Mouse (Mus musculus) frontal cortex, adult (tissue): ENCODE measurements at regions not wholly inside any gene's neighbourhood (a gene's known extent, or its start where the extent isn't known, plus 50 kb on each side); places are given as distances from the start of the nearest gene placed in this dataset.

Experiments used
- ATAC-seq: cut with Nextera tagmentation; 2 replicates; pipeline ENCODE4 v1.9.2; 2017; ENCODE audit warnings: mild to moderate bottlenecking, moderate library complexity, mixed read lengths; ENCODE audit not compliant: low TSS enrichment

DNA sequence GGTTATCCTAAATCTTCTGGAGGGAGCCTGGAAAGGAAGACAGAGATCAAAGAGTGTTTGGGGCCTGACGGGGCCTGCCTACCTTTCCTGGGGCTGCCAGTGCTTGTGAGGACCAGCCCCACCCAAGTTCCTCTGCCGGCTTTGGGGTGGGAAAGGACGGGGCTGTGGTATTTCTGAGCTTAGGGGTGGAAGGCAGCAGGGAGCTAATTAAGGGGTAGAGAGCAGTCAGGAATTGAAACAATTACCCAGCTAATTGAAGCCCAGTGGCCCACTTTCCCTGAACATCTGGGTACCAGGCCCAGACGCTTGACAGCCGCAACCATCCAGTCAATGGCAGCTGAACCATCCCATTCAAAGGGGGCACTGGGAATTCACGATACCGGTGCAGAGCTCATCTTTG lies 101.2 kb upstream of the Mycn start:
- no peak for ATAC-seq

DNA sequence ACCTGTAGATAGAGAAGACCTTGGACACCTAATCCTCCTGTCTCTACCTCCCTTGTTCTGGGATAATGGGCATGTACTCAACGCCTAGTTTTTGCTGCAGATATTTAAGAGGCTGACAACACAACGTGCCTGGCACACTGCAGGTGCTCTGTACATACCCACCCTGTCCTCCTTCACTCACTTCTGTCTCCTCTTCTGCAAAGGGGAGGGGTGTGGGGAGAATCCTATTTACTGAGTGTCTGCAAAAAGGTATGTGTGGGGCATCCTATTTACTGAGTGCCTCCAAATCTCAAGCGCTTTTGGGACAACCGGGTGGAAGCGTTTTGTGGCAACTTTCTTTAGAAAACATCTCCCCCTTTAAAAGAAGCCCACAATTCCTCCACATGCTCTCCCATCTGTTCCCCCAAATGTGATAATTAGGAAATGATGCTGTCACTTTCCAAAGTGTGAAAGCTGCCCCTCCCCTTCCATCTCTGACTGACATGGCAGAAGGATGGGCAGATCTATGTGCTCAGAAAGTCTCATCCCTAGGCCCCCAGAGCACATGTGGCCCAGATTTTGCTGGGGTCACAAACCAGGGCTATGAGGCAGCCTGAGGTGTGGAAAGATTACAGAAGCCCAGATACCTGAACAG lies 93.5 kb upstream of the Mycn start:
- no peak for ATAC-seq

DNA sequence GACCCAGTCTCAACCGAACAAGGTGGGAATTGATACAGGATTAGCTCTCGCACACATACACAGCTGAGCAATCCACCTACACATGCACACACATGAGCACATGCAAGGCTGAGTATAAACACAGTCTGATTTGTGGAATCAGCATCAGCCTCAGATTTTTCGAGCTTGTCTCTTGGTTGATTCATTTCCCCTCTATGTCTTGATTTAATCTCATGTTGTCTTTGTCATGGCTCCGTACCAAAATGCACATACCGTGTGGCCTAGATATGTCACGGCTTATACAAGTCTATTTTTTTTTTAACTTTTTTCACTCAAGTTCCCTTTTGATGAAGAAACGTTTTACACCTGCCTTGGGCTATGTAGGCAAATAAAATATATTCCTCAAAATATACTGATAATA lies 88.6 kb upstream of the Mycn start:
- no peak for ATAC-seq

DNA sequence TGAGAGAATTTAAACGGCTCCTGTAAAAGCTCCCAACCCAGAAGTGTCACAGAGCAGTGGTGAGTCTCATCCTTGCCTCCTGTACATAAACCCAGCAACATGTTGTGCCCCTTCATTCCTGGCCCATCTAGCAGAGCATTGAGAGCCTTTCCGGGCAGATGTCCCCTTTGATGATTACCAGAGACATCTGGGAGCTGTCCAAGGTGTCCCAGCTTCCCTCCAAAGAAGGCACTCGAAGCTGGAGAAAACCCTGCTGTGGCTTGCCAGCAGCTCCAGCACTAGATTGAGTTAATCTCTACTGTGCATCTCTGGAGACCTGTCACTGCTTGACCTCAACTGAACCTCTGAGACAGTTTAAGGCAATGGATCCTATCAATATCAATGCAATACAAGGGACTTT lies 86.4 kb upstream of the Mycn start:
- no peak for ATAC-seq

DNA sequence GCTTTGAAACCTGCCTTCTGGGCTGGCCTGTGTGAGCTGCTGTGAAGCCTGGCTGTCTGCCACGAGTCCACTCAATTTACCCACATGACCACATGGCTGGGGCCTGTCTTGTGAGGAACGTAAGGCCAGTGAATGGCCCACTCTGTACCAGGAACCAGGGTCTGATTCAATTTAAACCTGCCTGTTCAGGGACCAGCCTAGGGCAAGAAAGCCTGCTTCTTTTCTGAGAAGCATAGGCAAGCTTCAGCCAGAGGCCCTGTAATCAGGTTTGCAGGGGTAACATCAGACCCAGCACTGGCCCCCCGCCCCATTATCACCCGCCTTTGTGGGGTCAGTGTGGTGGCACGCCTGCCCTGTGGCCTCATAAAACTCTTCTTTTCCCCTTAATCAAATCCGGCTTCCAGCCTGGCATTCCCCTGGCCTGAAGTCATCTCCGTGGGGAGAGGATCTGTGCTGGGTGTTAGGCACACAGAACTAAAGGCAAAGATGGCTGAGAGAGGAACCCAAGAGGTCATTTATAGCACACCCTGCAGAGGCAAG lies 84.4 kb upstream of the Mycn start:
- ATAC-seq: no peak

DNA sequence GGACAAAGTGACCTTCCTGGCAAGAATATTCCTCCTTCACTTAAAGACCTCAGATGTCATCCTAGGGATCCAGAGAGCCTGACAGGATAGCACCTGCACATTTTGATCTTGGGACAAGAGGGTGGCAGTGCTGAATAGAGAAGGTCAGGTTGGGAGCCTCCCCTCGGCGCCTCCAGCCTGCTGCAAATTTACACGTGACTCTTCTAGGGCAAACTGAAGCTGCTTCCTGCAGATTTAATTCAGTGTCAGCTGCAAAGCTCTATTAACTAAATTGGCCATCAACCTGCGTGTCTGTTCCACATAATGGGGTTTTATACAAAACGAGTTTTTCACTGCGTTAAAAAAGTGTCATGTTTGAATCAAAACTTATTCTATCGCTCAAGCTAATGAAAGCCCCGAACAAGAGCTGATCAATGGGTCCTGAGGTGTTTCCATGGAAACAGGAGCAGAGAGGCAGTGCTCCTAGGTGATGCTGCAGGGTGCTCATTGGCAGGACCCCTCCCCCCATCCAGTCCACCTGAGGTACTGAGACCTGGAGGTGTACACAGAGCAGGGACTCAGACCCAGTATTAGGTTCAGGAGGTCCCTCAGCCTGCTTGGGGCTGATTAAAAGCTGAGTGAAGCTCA lies 82.6 kb upstream of the Mycn start:
- ATAC-seq: peak; percentile 59; the same call in 1 of the 2 replicates

GRCm38 (mm10) chr12:13011023-13011761 lies 69.5 kb upstream of the Mycn start:
- ATAC-seq: no peak

GRCm38 (mm10) chr12:13010405-13010804 lies 68.7 kb upstream of the Mycn start:
- no peak for ATAC-seq

- no peak for ATAC-seq
Measured at GRCm38 (mm10) chr12:13009470-13009869, 67.8 kb upstream of the Mycn start.

DNA sequence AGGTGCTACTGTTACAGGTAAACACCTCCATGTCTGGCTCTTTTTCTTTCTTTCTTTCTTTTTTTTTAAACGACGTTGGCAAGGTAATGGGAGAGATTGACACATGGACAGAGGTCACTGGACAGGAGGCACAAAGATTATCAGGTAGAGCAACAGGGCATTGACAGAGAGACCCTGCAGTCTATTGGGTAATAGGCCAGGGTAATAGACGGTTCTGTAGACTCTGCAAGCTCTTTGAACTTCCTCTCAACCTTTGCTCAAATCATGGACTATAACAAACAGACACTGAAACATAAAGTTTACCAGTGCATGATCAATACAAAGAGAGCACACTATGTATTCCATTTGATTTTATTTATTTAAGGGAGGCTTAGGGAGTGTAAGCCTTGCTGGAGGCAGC lies 61.0 kb upstream of the Mycn start:
- no peak for ATAC-seq

DNA sequence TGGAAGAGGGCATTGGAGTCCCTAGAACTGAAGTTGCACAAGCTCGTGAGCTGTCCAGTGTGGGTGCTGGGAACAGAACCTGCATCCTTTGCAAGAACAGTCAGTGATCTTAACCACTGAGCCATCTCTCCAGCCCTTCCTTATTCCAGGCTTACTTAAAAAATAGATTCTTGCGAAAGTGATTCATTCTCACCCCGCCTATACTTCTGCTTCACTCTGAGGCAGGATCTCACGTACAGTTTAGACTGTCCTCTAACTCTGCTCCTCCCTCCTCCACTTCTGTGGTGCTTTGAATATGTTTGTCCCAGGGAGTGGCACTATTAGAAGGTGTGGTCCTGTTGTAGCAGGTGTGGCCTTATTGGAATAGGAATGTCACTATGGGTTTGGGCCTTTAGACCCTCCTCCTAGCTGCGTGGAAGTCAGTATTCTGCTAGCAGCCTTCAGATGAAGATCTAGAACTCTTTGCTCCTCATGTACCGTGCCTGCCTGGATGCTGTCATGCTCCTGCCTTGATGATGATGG lies 60.4 kb upstream of the Mycn start:
- ATAC-seq: peak; percentile 90

- ATAC-seq: no peak
Measured at GRCm38 (mm10) chr12:12995974-12996361, 54.3 kb upstream of the Mycn start.

- no peak for ATAC-seq
Measured at GRCm38 (mm10) chr12:12995061-12995973, 53.6 kb upstream of the Mycn start.

DNA sequence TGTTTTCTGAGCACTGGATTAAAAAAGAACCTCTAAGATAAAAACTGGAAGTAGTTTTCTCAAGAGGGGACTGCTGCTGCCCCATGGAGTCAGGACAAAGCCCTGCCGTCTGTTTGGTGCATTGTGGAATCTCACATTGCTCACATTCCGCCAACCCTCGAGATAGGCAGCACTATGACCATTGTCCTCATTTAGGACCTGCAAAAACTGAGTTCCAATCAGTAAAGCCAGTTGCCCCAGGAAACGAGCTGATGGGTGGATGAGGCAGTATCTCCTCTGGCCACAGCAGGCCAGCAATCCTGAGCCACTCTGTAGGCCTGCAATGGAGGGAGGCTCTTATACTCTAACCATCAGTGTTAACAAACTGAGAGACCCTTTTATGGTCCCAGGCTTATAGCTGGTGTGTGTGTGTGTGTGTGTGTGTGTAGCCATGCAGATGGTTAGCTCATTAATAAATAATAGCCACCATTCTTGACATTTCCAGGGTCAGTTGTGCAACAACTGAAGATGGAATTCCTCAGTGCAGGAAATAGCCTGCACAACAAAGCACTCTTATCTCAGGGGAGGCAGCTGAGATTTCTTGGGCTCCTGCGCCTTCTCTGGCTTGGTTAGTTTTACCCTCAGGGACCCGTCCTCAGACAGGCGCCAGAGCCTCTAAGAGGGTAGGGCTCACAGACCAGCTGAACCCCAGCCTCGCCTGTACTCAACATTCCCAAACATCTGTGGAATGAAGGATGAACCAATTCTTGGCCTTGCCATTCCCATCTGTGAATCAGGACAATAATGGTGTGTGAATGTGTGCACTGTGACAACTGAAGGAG lies 52.4 kb upstream of the Mycn start:
- no peak for ATAC-seq
